Comparison of ENCODE assay signal across 24 mouse cellular contexts in genomic region chr9:25230213-25231039, GRCm38 (mm10). TPM values are rescaled to one million over a fixed set of nuclear protein-coding genes. Genes with fewer than 3 reads are reported as not detected.
DNase-seq lines count a peak whose midpoint lies in the region; ATAC-seq and TF ChIP-seq lines count a peak whose summit lies in the region.
"Had no signal": no experiment of that assay in that cellular context is flagged by ENCODE, and none has a peak within 500 bp of the region (broad histone marks: within the 10 kb centered on the region; RNA-seq: fewer than 3 reads in every experiment).

No protein-coding gene starts in this region.

- H3K4me1 ChIP-seq in cortical plate, adult 2 months (ENCODE audit: control insufficient read depth, insufficient read depth, low read length) = no peaks in the 10 kb centered on the region
- peaks cover 3% of the 10 kb centered on the region; the same call in 1 of the 2 replicates for H3K4me1 ChIP-seq in liver, postnatal 0 days (ENCODE audit: insufficient read depth)
- no peaks in the 10 kb centered on the region for H3K4me1 ChIP-seq in kidney, adult 2 months (ENCODE audit: control insufficient read depth, insufficient read depth, low read length)
- H3K4me1 ChIP-seq: embryonic facial prominence, embryonic 13.5 days; forebrain, embryonic 12.5 days; limb, embryonic 13.5 days; midbrain, embryonic 13.5 days; stomach, embryonic 15.5 days had no signal

- H3K9ac ChIP-seq in liver, postnatal 0 days (replicated peaks) = no peak overlapping the region
- H3K9ac ChIP-seq: embryonic facial prominence, embryonic 13.5 days; forebrain, embryonic 12.5 days; limb, embryonic 13.5 days; lung, embryonic 14.5 days; midbrain, embryonic 13.5 days; stomach, embryonic 15.5 days had no signal

- no peak overlapping the region for H3K4me3 ChIP-seq in cortical plate, adult 2 months (ENCODE audit: insufficient read depth, low read length)
- H3K4me3 ChIP-seq in liver, postnatal 0 days (ENCODE audit: low read depth, low read length) = no peak overlapping the region
- H3K4me3 ChIP-seq in kidney, adult 2 months (ENCODE audit: insufficient read depth, low read depth, low read length) = no peak overlapping the region
- H3K4me3 ChIP-seq: embryonic facial prominence, embryonic 13.5 days; erythroblast, embryonic 14.5 days; forebrain, embryonic 12.5 days; limb, embryonic 13.5 days; megakaryocyte, embryonic 14.5 days; midbrain, embryonic 13.5 days; stomach, embryonic 15.5 days had no signal

- TF ChIP-seq EP300 in liver, postnatal 0 days (IDR thresholded peaks at IDR 0.05; ENCODE audit: low read depth) = no peak

- ATAC-seq in CD4-positive, CD25-positive, alpha-beta regulatory T cell, adult 4 months = peak; percentile 76
- ATAC-seq in liver, postnatal 0 days = peak; percentile 89
- ATAC-seq: hindbrain, embryonic 16.5 days; midbrain, embryonic 13.5 days had no signal

- no peaks in the 10 kb centered on the region for H3K9me3 ChIP-seq in liver, postnatal 0 days (ENCODE audit: low read length)
- H3K9me3 ChIP-seq: embryonic facial prominence, embryonic 13.5 days; forebrain, embryonic 12.5 days; limb, embryonic 13.5 days; megakaryocyte, embryonic 14.5 days; midbrain, embryonic 13.5 days; stomach, embryonic 15.5 days had no signal

- no peak overlapping the region for H3K4me2 ChIP-seq in liver, postnatal 0 days (ENCODE audit: low read depth, low read length)
- H3K4me2 ChIP-seq: embryonic facial prominence, embryonic 13.5 days; forebrain, embryonic 12.5 days; heart, embryonic 11.5 days; limb, embryonic 13.5 days; lung, embryonic 14.5 days; midbrain, embryonic 13.5 days; stomach, embryonic 15.5 days had no signal

- no peaks in the 10 kb centered on the region for H3K27me3 ChIP-seq in liver, postnatal 0 days (ENCODE audit: insufficient read depth, low read length)
- no peaks in the 10 kb centered on the region for H3K27me3 ChIP-seq in kidney, adult 2 months (replicated peaks; ENCODE audit: control insufficient read depth, insufficient read depth, low read length)
- H3K27me3 ChIP-seq: embryonic facial prominence, embryonic 13.5 days; forebrain, embryonic 12.5 days; limb, embryonic 13.5 days; megakaryocyte, embryonic 14.5 days; midbrain, embryonic 13.5 days; stomach, embryonic 15.5 days had no signal

- H3K36me3 ChIP-seq in liver, postnatal 0 days (replicated peaks; ENCODE audit: insufficient read depth, low read length) = no peaks in the 10 kb centered on the region
- H3K36me3 ChIP-seq in kidney, adult 2 months (ENCODE audit: control insufficient read depth, insufficient read depth, low read length) = no peaks in the 10 kb centered on the region
- H3K36me3 ChIP-seq: embryonic facial prominence, embryonic 13.5 days; forebrain, embryonic 12.5 days; limb, embryonic 13.5 days; midbrain, embryonic 13.5 days; stomach, embryonic 15.5 days had no signal

- no peak for TF ChIP-seq POLR2A in cortical plate, adult 2 months (IDR thresholded peaks at IDR 0.05; ENCODE audit: extremely low read depth, insufficient read depth, low read length)
- no peak for TF ChIP-seq POLR2A in kidney, adult 2 months (IDR thresholded peaks at IDR 0.05; ENCODE audit: low read depth, low read length)

- DNase-seq in layer of hippocampus, adult 9-11 months = peak; percentile 42
- no peak for DNase-seq in layer of hippocampus, postnatal 10 days (ENCODE audit: low spot score in 2 of 2)
- DNase-seq in liver, postnatal 0 days = no peak
- DNase-seq in kidney, postnatal 36 days = no peak
- DNase-seq in kidney, adult 2 months = no peak
- DNase-seq: B cell, adult 2 months; cerebellum, adult 18-20 months; cerebellum, postnatal 14 days; embryo, embryonic 11 days; gastrocnemius, postnatal 10 days; kidney, adult 11 months; layer of hippocampus, postnatal 36 days; lung, embryonic 14.5 days had no signal

- TF ChIP-seq CTCF in cortical plate, adult 2 months (IDR thresholded peaks at IDR 0.05; ENCODE audit: extremely low read depth, insufficient read depth, low read length) = no peak
- TF ChIP-seq CTCF in liver, postnatal 0 days (IDR thresholded peaks at IDR 0.05; ENCODE audit: low read depth) = no peak
- TF ChIP-seq CTCF in kidney, adult 2 months (conservative IDR thresholded peaks at IDR 0.05; ENCODE audit: insufficient read depth, insufficient read length, low read depth, low read length) = no peak

- 72% methylated on average over 10 of the region's 10 CpGs for WGBS in liver, postnatal 0 days (ENCODE audit: insufficient replicate concordance)
- 93% methylated on average over 10 of the region's 10 CpGs for WGBS in kidney, adult 2 months

- 0 out of 2 replicates have a peak overlapping the region, but pooled peaks have one; percentile 65 for H3K27ac ChIP-seq in cortical plate, adult 2 months (ENCODE audit: insufficient read depth, low read length)
- no peak overlapping the region for H3K27ac ChIP-seq in liver, postnatal 0 days (ENCODE audit: low read depth)
- no peak overlapping the region for H3K27ac ChIP-seq in kidney, adult 2 months (ENCODE audit: insufficient read depth, low read depth, low read length)
- H3K27ac ChIP-seq: embryonic facial prominence, embryonic 13.5 days; forebrain, embryonic 12.5 days; limb, embryonic 13.5 days; midbrain, embryonic 13.5 days; stomach, embryonic 15.5 days had no signal

RNA-seq across cellular contexts. Expression of gene Sept7, which starts 21.8 kb away (rescaled TPM):
- total RNA-seq in layer of hippocampus, postnatal 10 days (2021) = 100 to 1,000 TPM; 268 to 271 TPM
- polyA plus RNA-seq in CD4-positive, CD25-positive, alpha-beta regulatory T cell, adult 4 months (2017; shearing (Covaris generic)) = 100 to 1,000 TPM; 401 to 415 TPM
- polyA plus RNA-seq in cortical plate, adult 2 months (2012; rRNA removed) = 312 and 335 TPM in 2 replicates
- polyA plus RNA-seq in liver, postnatal 0 days (2015; fragmentation: Nextera tagmentation; extraction: Ambion mirVana) = 77.2 and 83.6 TPM in 2 replicates
- polyA plus RNA-seq in kidney, adult 2 months (2012; rRNA removed) = 6.3 and 10.9 TPM in 2 replicates
